Mouse (Mus musculus) heart, postnatal 25 days (tissue): Measurements from ENCODE around the gene Med12l. TPM values are rescaled to one million over a fixed set of nuclear protein-coding genes. Genes with fewer than 3 reads are reported as not detected.
A peak's percentile ranks its signal among the peaks of the same experiment; 100 is the strongest.

Source experiments
- DNase-seq: peaks from one replicate; pipeline ENCODE4 v3.0.0; 2022; ENCODE audit warnings: low spot score
- intact Hi-C: fragments of 180-260 bp; cut with DNase I; formaldehyde crosslinking; loops from one replicate; pipeline ENCODE4 v1.15.1; 2025
- total RNA-seq, 2 experiments: library from RNA; stranded (reverse); gene quantifications; 2 replicates each; pipeline ENCODE4 v1.2.3; 2021

Med12l gene
- 1 to 10 TPM; 8.1 to 9.0 TPM for total RNA-seq

DNA sequence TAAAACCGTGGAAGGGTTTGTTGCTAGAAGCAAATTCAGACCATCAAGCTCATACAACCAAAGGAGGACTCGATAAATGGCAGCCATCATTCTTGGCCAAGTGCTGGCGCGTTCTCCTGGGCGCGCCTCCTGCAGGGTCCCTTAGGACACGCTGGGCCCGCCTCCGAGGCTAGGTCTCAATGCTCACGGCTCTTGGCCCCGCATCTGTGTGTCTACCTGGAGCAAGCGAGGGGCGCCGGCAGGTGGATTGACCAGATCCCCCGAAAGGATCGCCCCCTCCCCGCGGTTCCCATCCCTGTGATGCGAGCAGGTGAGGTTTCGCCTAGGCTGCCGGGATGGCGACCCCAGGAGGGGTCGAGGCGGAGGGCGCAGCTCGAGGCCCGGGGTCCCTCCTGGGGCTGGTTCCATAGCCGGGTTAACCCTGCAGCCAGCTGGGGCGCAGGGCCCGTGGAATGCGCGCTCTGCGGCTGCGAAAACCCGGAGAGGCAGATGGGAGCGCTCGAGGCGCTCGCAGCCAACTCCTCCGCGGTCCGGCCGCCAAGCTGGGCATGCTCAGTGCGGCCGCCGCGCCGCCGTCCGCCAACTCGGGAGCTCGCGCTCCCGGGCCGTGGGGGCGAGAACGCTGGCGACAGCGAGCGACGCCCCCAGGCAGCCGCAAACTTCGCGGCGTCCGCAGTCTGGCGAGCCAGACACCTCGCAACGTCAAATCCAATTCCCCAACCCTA is at the start of gene Med12l:
Gene Med12l, plus strand, starts transcription at position 555 of the 725 bp plus-strand sequence.
- intact Hi-C loops = no loop called here
- peak; percentile 13 for DNase-seq

DNA sequence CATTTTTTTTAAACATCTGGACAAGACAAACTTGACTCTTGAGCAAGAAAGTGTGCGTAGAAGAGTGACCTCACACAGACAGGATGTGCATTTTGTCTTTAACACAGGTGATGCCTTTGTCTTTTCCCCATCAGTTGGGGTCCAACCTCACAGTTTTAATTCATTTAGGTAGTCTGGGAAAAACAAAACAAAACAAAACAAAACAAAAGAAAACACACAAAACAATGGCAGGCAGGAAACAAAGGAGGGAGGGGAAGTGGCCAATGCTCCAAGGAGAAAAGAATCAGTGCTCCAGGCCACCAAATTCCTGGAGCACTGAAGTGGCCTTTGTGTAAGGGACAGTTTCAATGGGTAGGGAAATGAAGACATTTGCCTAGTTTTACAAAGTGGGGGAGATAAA is 44.5 kb upstream of the Med12l start:
- no peak for DNase-seq
- intact Hi-C loops = no loop called here

DNA sequence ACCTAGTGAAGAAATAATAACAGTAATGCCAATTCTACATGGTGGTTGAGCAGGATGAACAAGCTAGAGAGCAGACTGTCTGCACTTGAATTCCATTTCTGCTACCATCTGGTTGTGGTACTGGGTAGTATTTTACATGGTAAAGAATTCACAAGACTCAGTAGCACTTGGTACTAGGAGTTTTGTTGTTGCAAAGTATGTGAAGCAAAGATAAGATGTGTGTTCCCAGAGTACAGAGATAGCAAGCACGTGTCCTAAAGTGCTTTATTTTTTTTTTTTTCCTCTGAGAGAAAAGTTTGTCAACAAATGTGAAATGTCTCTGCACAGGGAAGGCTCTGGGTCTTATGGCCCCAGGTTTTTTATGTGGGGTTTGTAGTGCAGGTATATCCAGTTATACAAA is 28.2 kb upstream of the Med12l start:
- no peak for DNase-seq
- intact Hi-C loops = no loop called here

DNA sequence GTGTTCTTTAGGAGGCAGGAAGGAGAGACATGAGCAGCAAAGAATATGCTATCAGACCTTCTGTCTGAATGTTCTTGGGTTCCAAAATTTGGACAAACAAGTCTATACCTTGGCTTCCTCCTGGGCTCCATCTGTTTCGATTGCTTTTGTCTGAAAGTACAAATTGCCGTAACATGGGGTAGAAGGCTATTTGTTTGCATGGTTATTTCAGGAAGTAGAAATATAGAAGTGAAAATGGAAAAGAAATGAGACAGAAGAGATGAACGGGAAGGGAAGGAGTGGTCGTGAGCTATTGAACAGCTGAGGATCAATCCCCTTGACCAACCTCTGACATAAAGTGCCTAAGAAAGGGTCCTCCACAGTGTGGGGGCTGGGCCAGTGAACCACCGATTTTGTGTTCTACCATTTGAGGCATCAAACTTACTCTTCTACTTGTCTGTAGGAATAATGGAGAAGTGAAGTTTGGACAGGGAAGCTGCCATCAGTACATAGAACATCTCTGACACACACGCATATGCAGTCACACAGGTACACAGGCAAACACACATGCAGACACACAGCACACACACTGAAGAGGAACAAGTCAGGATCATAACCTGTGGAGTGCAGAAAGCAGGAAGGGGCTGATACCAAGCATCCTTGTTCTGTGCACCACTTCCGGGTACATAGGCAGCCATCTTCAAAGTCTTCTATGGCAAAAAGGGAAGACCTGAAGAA is 27.6 kb upstream of the Med12l start:
- intact Hi-C loops = no loop called here

DNA sequence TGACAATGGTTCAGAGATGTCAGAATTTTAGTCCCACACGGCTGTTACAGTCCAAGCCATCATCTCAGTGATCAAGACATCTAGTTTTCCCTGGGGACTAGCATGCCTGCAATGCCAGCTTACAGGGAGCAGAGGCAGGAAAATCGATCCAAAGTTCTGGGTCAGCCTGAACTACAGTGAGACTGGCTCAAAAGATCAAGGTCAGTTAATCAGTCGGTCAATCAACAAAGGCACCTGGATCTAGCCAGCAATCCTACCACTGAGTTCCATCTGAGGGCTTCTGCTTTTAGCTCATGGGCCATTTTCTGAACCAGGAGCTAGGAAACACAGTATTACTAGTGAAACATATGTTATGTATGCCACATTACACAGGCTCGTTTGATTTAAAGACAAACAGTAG is 25.0 kb upstream of the Med12l start:
- DNase-seq = no peak
- intact Hi-C loops = no loop called here

More for the DNA sequence above, 27.6 kb upstream of the Med12l start:
- no peak for DNase-seq

DNA sequence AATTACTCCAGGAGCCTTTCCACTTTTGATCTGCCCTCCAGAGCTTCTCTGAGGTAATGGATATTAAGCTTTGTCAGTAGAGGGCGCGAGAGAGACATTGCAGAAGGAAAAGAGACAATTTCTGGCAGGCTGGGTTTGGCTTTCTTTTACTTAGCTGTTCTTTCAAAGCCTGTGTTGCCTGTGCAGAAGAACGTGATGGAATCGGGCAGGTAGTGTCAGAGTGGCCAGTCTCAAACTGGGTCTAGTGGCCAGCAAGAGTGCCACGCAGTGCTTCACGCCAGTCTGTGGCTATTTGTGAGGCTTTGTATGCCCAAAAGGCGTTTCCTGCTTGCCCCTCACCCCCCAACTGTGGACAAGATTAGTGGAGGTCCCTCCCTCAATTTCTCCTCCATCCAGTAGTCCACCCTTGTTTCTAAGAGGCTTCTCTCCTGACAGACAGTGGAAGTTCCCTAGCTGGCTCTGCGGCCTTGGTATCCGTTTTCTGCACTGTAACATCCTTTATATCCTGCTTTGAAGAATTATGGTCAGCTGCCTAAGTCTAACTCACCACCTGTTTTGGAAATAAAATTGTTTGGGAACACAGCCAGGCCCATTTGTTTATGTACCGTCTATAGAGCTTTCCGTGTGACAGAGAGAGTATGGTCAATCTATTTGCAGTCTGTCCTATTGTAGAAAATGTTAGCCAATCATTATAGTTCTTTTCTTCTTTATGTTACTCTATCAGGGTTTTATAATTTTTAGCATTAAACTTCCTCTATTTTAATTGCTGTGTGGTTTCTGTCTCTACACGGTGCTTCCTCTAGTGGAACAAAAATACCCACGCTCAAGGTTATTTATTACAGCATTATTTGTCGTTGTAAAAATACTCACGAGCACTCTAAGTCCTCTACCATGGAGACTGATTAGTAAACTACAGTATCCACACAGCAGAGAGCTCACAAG is 22.5 kb upstream of the Med12l start:
- no peak for DNase-seq
- intact Hi-C loops = loop anchor here (1.0 kb wide), 1 partner anchor 76 kb away; no protein-coding TSS in a partner anchor

DNA sequence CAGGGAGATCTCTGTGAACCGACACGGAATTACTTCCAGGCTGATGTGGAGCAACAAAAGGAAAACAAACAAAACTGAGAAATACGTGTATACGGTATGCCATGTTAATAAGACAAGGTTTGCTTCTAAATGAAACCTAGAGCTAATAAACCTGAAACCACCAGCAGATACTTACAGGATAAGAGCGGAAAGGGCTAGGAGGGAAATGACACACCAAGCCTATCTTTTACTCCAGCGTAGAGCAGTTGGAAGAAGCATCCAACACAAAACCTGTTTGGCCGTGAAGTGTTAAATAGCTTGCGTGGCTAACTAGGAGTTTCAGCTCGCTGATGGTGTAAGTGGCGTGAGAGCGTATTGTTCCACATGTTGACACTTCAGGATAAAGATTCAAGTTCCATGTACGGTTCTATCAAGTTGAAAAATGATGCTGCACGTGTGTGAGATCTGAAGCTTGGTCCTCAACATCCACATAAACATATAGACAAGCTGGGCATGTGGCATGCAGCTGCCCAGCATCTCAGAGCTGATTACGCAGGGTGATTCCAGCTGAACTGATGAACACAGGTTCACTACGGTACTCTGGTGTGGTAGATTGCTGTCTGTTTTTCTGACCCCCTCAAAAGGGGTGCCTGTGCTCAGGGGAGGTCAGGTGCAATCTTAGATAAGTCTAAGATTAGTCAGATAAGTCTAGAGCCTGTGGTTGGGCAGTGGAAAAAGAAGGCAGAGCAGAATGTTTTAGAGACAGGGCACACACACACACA is 21.6 kb upstream of the Med12l start:
- intact Hi-C loops = loop anchor here (1.0 kb wide), 1 partner anchor 75 kb away; no protein-coding TSS in a partner anchor
- DNase-seq = no peak

DNA sequence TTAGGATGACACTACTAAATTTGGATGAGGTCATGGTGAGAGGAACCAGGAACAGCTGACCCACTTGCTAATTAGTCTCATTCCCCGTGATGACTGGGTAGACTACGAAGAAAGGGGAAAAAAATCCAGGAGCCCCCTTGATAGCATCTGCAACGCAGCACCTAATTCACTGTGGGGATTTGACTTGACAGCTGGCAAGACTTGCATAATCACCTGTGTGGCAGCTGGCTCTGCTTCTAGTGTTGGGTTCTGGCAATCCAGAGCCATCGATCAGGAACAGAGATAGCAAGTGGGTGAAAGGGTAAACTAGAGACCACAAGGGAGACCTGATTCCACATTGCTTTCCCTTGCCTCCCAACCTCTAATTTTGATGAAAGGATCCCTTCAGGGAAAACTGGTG is 19.8 kb upstream of the Med12l start:
- intact Hi-C loops = no loop called here
- DNase-seq = no peak

DNA sequence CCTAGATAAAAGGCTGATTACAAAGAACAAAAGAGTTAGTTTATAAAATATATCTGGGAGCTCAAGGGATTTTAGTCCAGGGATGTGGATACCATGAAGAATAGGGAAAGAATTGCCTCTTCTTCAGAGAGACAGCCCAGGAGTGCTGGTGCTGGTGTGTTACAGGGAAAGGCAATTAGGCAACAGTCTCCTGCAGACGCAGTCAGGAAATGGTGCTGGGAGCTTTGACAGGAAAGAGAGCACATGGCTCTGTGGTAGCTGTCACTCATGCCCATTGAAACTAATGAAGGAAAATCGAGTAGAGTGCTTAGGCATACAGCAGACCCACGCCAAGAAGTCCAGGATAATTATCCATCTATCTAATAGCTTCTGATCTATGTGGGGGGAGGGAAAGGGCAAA is 16.3 kb upstream of the Med12l start:
- no peak for DNase-seq
- intact Hi-C loops = no loop called here

DNA sequence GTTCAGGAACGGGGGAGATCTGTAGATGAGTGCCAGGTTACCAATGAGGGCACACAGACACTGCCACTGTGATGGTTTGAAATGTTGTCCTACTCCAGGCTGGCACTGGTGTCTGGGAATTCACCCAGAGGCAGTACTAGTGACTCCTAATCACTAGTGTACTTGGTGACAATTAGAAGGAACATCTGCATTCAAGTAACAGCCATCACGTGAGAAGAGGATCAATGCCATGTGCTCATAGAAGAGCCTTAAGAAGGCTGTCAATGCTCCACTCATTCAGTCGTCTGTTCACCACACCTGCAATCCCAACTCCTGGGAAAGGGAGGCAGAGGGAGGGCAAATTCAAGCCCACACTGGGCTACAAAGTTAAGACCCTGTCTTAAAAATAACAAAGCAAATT is 15.1 kb upstream of the Med12l start:
- intact Hi-C loops = no loop called here
- no peak for DNase-seq

DNA sequence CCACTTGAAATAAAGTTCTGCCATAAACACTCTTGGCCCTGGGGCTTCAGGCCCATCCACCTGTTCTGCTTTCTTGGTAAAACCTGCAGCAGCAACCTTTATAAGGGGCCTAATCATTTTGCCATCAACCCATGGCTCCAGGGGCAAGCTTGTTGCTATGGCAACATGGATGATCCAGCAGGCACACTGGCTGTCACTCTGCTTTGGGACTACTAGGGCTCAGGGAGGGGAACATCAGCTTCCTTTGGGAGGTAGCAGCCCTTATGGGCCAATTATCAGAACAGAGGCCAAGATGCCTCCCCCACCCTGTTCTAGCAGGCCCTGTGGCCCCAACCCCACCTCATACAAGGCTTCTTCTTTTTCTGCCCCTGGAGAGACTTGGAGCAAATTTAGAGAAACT is 13.5 kb upstream of the Med12l start:
- intact Hi-C loops = no loop called here
- no peak for DNase-seq

DNA sequence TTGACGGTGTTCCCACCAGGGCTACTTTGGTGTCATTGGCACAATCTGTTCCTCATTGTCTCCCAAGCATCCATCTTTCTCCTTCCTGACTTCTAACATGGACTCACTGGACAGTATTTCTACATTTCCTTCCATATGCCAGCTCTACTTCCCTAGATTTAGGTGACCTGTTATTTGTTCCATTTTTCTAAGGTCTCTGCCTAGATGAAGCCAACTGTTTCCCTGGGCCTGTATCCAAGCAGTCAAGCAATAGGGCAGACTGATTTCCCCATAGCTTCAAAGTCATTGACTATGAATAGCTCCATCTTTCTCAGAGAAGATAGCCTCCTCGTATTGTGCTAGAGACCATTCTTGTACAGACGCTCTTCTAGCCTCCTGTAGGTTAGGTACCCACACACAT is 12.0 kb upstream of the Med12l start:
- intact Hi-C loops = no loop called here
- no peak for DNase-seq

DNA sequence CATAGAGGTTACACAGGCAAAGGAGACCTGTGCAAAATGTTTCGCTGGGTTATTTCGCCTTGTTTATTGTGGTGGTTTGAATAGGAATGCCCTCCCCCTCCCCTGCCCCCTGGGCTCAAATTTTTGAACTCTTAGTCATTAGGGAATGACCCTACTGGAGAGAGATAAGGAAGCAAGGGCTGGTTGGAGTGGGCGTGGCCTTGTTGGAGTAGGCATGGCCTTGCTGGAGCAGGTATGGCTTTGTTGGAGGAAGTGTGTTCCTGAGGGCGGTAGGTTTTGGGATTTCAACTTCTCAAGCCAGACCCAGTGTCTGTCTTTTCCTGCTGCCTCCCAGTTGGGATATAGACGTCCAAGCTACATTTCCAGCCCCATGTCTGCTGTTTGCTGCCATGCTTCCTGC is 1.9 kb upstream of the Med12l start:
- no peak for DNase-seq
- intact Hi-C loops = no loop called here

DNA sequence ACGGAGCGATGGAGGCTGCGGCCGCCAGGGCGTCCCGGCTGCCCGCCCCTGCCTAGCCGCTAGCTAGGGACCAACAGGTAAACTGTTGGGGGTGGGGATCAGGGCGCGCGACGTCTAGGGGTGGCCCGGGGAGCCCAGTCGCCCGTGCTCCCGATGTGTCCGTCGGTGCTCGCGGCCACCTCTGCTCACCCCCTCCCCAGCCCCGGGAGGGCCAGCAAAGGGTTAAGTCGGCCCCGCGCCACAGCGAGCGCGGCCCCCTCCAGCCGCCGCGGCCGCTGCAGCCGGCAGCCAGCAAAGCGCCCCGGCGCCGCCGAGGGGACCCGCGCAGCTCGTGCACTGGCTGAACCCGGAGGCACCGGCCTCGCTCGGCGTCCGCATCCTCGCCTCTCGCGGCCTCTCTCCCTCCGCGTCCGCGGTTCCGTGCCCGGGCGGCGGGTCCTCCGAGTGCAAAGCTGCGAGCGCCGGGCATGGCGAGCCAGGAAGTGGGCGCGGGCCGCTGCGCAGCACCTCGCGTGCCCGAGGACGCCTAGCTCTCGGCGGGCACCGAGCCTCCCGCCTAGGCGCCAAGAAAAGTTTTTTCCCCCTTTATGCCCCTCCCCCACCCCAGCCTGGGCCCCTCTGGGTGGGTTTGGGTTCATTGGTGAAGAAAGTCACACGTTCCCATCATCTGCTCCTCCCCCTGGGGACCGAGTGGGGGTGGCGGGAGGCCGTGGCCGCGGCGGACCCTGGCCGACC is 538 bp downstream of the Med12l start:
- DNase-seq = peak; percentile 7
- intact Hi-C loops = no loop called here

DNA sequence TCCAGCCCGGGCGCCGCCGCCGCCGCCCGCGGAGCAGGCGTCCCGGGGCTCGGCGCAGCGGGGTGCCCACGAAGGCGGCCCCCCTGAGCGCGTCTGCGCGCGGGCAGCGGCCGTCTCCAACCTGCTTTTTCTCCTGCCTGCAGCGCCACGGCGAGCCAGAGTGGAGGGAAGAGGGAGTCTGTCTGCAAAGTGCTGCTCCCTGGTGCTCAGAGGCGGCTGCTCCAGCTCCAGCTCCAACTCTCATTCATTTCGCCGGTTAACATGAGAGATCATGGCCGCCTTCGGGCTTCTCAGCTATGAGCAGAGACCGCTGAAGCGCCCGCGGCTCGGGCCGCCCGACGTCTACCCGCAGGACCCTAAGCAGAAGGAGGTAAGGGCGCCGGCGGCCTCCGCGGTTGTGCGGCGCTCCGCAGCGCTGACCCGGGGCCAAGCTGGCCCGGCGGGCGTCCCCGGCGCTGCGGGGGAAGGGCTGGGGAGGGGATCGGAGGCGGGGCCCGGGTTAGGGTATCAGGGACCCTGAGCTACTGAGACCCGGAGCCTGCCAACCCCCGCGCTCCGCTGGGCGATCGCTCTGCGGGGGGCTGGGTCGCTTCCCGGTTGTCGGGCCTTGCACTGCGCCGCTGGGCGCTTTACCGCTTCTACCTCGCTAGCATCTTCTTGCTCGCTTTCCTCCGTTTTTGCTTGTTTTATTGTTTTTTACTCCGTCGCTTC is 1.3 kb downstream of the Med12l start:
- peak; percentile 33 for DNase-seq

DNA sequence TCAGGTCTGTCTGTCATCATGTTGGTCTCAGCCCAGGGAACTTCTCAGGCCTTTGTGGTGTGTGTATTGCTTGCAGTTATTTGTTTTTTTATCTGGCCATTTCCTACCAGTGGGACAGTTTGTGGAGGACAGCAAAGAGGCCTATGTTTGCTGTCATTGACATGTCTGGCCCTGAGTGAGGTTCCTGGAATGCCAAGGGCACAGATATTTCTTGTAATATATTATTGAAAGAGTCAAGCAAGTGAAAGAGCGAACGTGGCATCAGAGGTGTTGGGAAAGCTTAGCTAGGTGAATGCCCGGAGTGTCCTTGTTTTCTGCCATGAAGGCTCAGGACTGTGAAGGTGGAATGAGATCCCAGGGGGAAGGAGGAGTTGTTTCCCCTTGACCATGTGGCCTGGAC is 4.7 kb downstream of the Med12l start:
- DNase-seq = no peak
- intact Hi-C loops = no loop called here

More for the DNA sequence above, 1.3 kb downstream of the Med12l start:
- intact Hi-C loops = no loop called here

DNA sequence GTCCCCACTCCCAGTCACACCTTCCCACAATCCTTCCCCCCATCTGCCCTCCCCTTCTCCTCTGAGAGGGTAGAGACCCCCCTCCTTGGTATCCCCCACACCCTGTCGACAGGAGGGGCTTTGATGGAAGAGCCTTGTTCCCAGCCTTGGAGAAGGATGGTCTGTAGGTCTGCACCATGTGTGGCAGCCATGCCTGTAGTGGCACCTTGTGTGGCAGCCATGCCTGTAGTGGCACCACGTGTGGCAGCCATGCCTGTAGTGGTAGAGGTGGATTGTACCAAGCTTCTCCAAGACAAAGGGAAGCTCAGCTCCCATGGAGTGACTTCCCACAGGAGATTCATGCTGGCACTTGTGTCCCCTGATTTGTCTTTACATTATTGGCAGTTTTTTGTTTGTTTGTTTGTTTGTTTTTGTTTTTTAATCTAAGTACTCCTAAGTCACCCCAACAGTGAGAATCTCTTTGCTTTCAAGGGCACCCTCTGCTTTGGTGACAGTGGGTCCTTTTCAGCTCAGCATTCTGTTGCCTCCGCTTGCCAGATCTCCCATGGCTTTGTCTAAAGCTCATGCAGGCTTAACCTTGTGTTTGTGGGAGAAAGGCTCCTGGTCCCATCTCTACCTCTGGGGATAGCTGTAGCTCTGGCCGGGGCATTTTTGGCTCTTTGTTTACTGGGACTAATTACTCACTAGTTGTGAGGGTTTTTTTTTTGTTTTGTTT is 10.2 kb downstream of the Med12l start:
- DNase-seq = no peak
- intact Hi-C loops = no loop called here

DNA sequence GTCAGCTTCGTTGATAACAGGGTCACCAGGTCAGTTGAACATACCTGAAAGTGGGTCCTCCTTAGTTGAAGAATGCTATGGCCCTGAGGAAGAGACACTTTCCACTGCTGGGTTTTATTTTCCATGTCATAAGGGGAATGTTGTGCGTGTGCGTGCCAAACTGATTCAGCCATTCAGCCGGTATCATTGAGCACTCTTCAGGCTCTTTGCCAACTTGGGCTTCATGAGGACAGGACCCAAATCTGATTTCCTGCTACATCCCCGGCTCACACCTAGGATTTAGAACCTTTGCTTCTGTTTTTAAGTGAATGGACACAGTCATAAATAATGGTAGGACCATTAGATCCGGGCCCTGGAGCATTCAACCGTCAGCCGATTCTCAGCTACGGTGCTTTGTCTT is 10.9 kb downstream of the Med12l start:
- intact Hi-C loops = no loop called here
- DNase-seq = no peak
